Mouse (Mus musculus) layer of hippocampus, postnatal 25 days (tissue): ENCODE results near the gene Aff3. TPM values are rescaled to one million over a fixed set of nuclear protein-coding genes. Genes with fewer than 3 reads are reported as not detected.
A peak's percentile ranks its signal among the peaks of the same experiment; 100 is the strongest.

Experiments
- DNase-seq, 2 experiments: peaks; one replicate each; pipeline ENCODE4 v3.0.0; 2022; ENCODE audit warnings: mixed read lengths in 2 of 2, low spot score in 1 of 2; ENCODE audit errors: extremely low spot score in 1 of 2
- total RNA-seq, 2 experiments: library from RNA; stranded (reverse); gene quantifications; 2 replicates each; pipeline ENCODE4 v1.2.3; 2021

Gene Aff3
- total RNA-seq, 2 experiments from 2014 or later = 97.6 to 113 TPM

DNA sequence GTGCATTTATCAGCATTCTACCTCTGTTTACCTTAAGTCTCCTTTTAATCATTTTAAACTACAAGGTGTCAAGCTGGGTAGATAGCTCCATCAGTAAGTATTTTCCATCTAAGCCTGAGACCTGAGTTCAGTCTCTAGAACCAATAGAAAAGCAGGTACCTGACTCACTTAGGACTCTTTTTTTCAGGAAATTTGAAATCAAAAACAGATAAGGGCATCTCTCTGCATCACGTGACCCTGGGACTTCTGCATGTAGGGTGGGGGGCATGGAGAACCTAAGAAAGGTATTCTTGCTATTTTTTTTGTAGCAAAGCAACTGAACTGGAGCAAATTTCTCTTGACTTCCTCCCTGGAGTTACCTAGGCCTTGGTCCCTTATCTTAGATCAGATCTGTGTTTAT lies 523.4 kb downstream of the Aff3 start:
- DNase-seq = no peak

DNA sequence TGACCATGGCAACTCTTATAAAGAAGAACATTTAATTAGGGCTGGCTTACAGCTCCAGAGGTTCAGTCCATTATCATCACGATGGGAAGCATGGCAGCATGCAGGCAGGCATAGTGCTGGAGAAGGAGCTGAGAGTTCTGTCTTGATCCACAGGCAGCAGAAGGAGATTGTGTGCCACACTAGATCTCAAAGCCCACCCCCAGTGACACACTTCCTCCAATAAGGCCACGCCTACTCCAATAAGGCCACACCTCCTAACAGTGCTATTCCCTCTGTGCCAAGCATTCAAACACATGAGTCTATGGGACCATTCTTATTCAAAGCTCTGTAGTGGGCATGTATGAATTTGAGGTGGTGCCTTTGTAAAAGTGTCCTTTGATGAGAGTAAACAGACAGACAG lies 523.8 kb downstream of the Aff3 start:
- no peak for DNase-seq

DNA sequence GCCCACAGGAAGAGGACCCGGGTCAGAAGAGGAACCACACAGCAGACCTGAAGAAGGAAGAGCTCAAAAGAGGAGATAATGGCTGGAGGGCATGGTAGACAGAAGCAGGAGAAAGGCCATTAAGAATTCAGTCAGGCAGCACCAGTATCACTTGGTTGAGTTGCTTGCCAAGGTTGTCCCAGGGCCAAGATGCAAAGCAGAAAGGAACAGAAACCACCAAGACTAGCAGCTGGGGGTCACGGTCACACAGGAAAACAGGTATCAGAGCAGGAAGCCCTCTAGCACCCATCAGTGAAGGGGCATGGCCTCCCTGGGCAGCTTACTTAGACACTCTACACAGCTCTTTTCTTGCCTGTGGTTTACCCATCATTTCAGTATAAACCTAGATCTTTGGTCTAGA lies 525.4 kb downstream of the Aff3 start:
- no peak for DNase-seq

DNA sequence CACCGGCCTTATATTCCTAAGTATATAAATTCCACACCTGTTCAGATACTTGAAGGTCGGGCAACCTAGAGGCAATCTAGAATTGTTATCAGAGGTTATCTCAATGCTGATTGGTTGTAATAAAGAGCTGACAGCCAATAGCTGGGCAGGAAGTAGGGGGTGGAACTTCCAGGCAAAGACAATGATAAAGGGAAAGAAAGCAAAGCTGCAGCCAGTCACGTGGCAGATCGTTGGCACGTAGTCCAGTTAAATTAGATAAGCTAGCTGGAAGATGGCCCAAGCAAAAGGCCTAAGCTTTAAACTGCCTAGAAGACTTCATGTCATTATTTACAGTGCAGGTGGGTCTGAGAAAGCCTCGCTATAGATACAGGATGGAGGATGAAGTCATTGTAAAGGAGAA lies 531.8 kb downstream of the Aff3 start:
- DNase-seq = no peak

DNA sequence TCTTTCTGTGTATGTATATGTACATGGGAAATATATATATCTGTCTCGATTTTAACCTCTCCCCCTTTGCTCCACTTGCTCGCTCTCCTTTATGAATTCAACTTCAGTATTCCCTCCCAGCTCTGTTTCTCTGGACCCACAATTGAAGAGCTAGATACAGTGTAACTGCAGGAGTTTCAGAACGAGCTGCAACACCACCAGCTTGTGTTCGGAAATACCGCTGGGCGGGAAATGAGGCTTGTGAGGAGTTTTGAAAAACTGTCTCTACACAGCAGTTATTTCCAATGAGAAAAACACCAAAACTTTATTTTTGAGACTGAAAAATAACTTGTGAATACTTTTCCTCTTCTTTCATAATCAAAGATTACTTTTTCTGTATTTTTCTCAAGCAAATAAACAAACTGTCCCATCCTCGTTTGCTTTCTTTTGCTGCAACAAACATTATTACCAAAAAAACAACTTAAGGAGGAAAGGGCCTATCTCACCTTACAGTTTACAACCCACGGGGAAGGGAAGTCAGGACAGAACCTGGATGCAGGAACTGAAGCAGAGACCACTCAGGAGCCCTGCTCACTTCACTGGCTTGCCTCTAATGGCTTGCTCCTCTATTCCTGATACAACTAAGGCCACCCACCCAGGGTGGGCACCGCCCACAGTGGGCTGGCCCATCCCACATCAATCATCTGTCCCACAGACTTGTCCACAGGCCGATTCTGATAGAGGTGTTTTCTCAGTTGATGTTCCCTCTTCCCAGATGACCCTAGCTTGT lies 533.9 kb downstream of the Aff3 start:
- DNase-seq = no peak

DNA sequence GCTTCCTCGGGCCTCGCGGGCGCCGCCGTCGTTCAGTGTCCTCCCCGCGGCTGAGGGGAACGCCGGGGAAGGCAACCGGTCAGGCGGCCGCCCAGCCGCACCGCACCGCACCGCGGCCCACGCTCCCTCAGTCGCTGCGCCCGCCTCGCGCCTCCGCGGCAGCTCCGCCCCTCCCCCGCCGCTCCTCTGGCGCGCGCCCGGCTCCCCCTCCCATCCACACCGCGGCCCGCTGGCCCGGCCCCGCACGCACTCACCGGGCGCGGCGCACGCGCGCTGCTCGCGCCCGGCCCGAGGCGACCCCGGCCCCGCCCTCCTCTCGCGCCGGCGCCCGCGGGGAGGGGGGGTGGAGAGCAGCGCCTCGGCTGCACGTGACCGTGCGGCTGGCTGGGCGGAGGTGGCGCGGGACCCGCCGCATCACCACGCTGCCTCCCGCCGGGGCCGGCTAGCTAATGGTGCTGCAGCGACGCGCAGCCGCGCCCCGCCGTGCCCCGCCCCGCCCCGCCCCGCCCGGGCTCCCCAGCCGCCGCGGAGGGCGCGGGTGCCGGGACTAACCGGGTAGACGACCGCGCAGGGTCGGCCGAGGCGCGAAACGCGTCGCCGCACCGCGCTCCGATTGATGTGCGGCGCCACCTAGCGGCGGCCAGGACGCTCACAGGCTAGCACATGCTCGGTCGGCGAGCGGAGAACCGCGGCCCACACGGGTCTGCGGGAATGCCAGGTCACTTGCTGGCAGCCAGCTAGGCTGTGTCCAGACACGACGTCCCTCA lies 535.1 kb downstream of the Aff3 start, which contains the start of gene Rev1:
TSS of gene Rev1 (minus strand) at position 301 of the 767 bp plus-strand sequence.
- DNase-seq = peak; percentile 77 to 91

DNA sequence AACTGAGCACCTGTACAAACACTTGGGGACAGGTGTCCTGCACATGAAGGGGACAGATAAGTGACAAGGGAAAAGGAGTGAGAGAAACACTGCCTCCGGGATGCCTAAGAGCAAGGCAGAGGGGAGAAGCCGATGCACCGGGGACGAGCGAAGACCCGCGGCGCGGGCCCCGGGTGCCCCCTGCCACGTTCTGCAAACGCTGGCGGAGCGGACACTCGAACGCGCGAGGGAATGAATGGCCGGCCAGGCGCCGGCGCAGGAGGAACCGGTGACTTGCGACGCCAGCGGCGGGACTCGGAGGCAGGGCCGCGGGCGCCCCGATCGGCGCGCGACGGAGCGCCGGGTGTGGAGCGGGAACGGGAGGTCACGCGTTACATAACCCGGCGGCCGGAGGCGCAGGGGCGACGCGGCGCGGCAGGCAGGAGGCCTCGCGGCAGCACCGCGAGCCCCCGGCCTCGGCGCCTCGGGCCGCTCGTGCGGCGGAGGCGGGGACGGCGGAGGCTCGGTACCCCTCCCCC lies 535.8 kb downstream of the Aff3 start:
- DNase-seq = peak; percentile 23 to 33

Other genes starting within 250 kb of the Aff3 start
- 100 to 1,000 TPM; 104 to 107 TPM for gene Lonrf2, start 171.8 kb upstream of the Aff3 start, total RNA-seq
- 10 to 100 TPM; 53.7 to 55.4 TPM for gene Chst10, start 233.2 kb upstream of the Aff3 start, total RNA-seq